Mouse (Mus musculus): Measurements from ENCODE around the gene Wt1.
A peak's percentile ranks its signal among the peaks of the same experiment; 100 is the strongest.

Gene Wt1

GRCm38 (mm10) chr2:105126279-105126678 lies at the start of gene Wt1:
Gene Wt1, plus strand, starts transcription at chr2:105126529.
- peak; percentile 73 to 76 for DNase-seq (ENCODE audit: low spot score in 2 of 2)

DNA sequence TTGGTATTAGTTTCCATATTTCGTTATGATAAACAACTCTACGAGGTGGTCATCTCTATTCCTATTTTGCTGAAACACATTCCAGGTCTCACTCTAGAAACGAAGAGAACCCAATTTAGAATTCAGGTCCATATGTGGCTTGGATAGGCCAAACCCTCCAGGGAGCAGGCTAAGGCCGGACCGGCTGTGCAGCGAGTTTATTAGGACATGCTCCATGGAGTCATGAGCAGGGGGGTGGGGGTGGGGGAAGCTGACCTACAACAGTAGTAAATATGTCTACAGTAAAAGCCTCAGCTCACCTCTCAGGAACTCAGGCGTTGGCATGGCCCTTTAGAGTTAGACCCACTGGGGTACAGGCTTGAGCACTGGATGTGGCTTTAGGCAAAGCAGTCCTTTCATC lies 49.2 kb upstream of the Wt1 start:
- DNase-seq (ENCODE audit: low spot score in 2 of 2): no peak

GRCm38 (mm10) chr2:105082256-105082790 lies 44.0 kb upstream of the Wt1 start:
- DNase-seq (ENCODE audit: low spot score in 2 of 2): no peak

DNA sequence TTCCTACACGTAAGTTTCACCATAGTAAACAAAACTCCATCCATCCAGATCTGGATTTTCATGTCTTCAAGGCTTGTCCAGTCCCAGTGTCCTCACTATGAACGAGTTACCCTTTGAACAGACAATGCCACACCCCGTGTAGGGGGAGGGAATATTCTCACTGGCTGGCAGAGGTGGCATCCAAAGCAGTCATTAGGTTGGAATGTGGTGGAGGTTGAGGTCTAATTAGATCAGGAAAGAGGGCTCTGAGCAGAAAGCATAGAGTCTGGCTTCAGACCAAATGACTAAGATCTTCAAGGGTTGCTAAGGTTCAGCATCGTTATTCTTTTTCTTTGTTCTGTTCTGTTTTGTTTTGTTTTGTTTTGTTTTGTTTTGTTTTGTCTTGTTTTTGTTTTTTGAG lies 42.3 kb upstream of the Wt1 start:
- no peak for DNase-seq (ENCODE audit: low spot score in 2 of 2)

DNA sequence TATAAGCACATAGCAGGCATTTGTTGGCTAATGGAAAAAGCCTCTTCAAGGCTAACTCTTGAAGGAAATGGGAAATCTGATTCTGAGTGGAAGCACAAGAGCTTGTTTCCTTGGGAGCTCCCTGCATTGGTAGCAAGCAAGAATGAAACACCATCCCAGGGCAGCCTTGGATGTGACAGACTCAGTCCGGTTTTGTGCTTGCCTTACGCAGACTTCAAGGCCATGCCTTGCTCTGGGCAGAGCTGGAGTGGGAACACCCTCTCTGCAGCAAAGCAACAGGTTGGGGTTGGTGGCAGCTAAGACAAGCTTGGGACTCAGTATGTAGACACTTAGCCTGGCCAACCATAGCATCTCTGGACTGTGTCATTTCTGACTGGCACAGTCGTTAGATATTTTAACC lies 40.2 kb upstream of the Wt1 start:
- DNase-seq (ENCODE audit: low spot score in 2 of 2): no peak

DNA sequence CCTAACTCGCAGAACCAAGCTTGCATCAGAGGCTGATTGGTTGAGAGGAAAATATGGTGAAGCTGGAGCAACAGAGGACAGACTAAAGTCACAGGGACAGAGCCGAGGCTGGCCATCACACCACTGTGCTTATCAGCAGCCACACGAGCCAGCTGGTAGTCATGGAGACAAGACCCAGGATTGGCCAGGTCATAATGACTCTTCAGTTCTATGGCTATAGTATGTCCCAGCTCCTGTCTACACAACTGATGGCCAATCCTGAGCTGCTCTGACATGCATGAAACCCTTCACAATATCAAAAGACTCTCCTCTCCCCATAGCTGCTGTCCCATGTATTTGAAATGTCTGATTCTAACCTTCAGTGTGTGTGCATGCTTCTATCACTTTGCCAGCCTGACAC lies 38.3 kb upstream of the Wt1 start:
- no peak for DNase-seq (ENCODE audit: low spot score in 2 of 2)

- no peak for DNase-seq (ENCODE audit: low spot score in 2 of 2)
These were observed 37.2 kb upstream of the Wt1 start for GRCm38 (mm10) chr2:105089083-105089482.

DNA sequence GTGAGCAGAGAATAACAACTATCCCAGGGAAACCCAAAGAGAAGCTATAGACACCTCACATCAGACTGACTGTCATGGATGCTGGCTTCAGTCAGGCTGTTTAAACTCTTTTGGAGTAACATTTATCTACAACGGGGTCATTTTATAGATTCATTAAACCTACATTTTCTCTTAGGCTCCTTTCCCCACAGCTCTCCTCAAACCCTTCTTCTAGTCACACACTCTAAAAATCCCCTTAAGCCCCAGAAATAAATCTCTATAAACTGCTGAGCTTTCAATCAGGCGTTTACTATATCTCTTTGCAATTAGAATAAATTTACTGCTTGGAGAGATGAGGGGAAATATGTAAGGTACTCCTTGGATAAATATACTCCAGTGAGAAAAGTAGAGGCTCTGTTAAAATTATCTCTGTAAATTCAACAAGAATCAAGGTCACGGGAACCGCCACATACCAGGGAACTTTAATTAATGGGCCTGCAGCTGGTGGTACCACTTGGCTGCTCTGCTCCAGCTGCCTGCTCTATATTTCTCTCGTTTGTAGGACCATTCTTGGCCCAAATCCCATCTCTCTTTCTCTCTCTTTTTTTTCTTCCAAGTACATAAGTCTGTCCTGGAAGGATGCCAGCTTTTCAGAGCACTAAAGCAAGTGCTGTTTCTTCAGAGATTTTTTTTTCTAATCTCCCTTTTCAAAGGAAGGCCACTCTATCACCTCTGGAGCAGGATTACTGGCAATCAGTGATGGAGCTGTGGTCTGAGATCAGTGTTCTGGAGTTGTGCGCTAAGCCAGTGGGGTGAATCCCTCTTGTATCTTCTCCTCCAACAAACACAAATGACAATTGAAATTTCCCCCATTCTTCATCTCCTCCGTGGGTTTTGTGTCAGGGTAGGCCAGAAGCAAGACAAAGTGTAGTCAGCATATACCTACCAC lies 36.5 kb upstream of the Wt1 start:
- no peak for DNase-seq (ENCODE audit: low spot score in 2 of 2)

DNA sequence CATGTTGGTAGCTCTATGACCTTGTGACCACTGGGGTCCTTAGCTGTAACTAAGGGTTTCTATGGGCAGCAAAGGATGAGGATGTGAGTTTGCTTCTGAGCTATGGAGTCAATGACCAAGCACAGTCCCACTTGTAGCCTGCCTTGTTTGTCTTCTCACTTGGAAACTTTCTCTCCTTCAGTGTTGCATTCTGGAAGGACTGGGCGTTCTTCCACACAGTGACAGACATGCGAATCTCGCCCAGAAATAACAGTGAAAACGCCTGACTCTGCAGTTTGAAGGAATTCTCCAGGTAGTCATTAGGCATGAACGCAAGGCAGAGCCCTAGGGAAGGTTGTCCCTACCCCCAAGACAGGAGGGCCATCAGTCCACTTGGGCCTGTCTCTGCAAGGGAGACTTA lies 35.3 kb upstream of the Wt1 start:
- DNase-seq (ENCODE audit: low spot score in 2 of 2): no peak

DNA sequence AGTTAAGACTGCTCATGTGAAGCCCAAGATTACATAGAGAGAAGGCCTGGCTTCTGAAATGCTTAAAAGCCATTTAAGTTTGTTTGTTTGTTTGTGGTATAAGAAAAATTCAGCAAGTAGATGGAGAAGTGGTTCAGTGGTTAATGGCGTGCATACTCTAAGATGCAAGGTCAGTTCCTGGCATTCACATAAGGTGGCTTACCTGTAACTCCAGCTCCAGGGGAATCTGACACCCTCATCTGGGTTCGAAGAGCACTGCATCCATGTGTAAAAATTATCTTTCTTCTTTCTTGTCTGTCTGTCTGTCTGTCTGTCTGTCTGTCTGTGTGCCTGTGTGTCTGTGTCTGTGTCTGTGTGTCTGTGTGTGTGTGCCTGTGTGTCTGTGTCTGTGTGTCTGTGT lies 34.6 kb upstream of the Wt1 start, which contains the start of gene Gm11060:
Gene Gm11060 (plus strand): TSS at position 301 of the 400 bp plus-strand sequence.
- DNase-seq (ENCODE audit: low spot score in 2 of 2): no peak

- DNase-seq (ENCODE audit: low spot score in 2 of 2): no peak
These were observed 28.9 kb upstream of the Wt1 start for GRCm38 (mm10) chr2:105097294-105097953.

GRCm38 (mm10) chr2:105099410-105099809 lies 26.9 kb upstream of the Wt1 start:
- no peak for DNase-seq (ENCODE audit: low spot score in 2 of 2)

- DNase-seq (ENCODE audit: low spot score in 2 of 2): no peak
These were observed 25.8 kb upstream of the Wt1 start for GRCm38 (mm10) chr2:105100541-105100940.

DNA sequence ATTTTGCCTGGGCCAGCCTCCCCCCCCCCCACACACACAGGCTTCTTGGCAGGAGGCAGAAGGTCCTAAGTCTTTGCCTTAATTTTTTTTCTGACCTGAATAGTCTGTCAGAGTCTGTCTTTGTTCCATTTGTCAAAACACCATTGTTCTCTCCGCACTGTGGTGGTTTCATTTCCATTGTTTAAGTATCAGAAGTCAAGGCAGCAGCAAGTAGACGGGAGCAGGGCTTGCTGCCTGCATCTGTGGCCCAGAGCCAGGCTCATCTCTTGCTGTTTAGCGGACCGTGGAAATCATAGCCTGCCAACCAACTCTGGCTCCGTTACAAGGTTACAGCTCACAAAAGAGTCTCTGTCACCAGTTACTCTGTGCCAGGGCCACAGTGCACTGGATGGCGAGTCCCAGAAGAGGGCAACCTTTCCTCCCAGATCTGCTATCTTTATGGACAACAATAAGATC lies 17.6 kb upstream of the Wt1 start:
- DNase-seq (ENCODE audit: low spot score in 2 of 2): peak in 1 of 2 experiments; percentile 62

DNA sequence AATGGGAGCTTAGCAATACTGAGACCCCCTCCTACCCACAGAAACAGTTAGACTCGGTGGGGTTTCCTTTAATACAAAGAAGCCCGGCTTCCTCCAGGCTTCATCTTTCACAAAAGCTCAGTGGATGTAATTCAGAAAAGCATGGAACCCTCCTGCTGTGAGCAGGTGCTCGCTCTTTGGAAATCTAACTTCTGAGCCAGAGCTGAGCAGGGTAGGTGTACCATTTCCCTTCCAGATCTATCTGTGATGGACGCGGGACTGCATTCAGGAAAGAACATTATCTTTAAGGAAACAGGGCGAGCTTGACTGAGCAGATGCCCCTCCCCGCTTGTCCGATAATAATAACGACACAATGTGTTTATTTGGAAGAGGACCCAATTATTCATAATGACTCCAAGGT lies 12.3 kb upstream of the Wt1 start:
- no peak for DNase-seq (ENCODE audit: low spot score in 2 of 2)

DNA sequence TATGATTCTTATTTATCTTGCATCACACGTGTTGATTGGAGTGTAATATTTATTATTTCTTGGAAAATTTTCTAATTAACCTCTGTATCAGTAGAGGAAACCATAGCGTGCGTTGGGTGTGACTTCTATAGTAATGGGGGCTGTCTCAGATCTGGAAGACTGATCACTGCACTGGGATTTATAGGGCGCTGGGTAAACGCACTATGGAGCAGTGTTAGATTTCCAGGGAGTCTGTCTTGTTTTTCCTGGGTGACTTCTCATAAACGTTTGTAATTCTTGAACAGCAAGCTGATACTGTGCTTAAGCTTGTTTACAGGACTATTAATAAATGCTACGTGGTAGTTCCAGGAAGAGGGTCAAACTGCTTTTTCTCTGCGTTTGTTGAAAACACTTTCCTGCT lies 8.7 kb upstream of the Wt1 start:
- no peak for DNase-seq (ENCODE audit: low spot score in 2 of 2)

- DNase-seq (ENCODE audit: low spot score in 2 of 2): no peak
These were observed 4.1 kb upstream of the Wt1 start for GRCm38 (mm10) chr2:105122216-105122615.

DNA sequence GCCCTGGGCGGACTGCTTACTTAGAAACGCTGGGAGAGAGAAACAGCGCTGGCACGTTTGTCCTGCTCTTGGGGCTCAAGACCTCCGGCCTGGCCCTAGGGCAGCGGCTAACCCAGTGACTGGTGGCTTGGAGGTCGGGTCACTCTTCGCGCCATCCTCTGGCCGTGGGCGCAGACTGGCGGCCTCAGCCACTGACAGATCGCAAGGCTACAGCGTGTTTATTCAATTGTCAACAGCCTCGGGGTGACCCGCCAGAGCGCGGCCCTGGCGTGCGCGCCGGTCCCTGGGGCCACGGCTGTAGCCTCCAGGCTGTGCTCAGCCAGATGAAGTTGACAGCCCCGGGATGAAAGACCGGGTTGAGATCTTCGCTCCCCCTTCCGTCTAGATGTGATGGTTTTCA lies 3.4 kb upstream of the Wt1 start:
- DNase-seq (ENCODE audit: low spot score in 2 of 2): no peak

DNA sequence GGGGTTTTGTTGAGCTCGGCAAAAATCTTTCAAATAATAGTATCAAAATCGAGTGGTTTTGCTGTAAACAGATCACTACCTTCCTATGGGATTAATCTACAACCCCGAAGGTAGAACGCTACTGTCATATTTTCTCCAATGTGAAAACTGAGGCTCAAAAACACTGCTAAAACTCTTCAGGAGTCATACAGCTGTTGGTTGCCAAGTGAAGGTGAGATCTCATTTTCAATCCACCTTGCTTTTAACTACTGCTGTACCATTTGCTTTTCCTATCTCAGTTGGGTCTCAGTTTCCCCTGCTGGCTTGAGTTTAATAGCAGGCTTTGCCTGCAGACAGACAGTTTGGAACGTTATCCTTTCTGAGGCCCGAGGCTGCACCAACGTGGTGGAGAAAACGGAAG lies 2.9 kb upstream of the Wt1 start:
- DNase-seq (ENCODE audit: low spot score in 2 of 2): no peak

DNA sequence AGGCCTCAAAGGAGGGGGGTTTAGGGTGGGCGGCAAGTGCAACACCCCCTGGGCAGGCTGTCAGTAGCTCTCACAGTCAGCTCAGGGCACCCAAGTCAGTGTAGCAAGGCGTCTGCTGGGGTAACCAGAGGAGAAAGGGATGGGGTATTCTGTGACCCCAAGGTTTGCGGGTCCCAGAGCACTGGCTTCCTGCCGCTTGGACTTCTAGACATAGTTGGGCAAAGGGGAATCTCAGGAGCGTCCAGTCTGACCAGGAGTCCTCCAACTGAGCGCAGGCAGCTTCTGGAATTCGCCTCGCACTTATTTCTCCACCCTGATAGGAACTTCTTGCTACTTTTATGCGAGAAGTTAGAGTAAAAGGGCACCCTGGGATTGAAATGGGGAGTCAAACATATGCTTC lies 2.4 kb upstream of the Wt1 start:
- no peak for DNase-seq (ENCODE audit: low spot score in 2 of 2)

GRCm38 (mm10) chr2:105124391-105124790 lies 1.9 kb upstream of the Wt1 start:
- no peak for DNase-seq (ENCODE audit: low spot score in 2 of 2)

- no peak for DNase-seq (ENCODE audit: low spot score in 2 of 2)
These were observed 1.1 kb upstream of the Wt1 start for GRCm38 (mm10) chr2:105125205-105125604.

GRCm38 (mm10) chr2:105125641-105126040 lies 688 bp upstream of the Wt1 start:
- no peak for DNase-seq (ENCODE audit: low spot score in 2 of 2)

Data from urinary bladder, postnatal 4 days (tissue).